Mouse (Mus musculus) olfactory bulb, adult 2 months (tissue): Measurements from ENCODE around the gene Wnt1.

Experiments
- CTCF ChIP-seq: fragments of 200-500 bp; IDR thresholded peaks from 2 replicates; pipeline ENCODE4 v1.5.1; 2012; ENCODE audit warnings: low read depth, mild to moderate bottlenecking, low read length, moderate library complexity; ENCODE audit not compliant: insufficient read depth
- POLR2A ChIP-seq: fragments of 200-500 bp; IDR thresholded peaks from 2 replicates; pipeline ENCODE4 v1.6.1; 2012; ENCODE audit warnings: mild to moderate bottlenecking, low read depth, low read length, moderate library complexity; ENCODE audit not compliant: insufficient read depth

DNA sequence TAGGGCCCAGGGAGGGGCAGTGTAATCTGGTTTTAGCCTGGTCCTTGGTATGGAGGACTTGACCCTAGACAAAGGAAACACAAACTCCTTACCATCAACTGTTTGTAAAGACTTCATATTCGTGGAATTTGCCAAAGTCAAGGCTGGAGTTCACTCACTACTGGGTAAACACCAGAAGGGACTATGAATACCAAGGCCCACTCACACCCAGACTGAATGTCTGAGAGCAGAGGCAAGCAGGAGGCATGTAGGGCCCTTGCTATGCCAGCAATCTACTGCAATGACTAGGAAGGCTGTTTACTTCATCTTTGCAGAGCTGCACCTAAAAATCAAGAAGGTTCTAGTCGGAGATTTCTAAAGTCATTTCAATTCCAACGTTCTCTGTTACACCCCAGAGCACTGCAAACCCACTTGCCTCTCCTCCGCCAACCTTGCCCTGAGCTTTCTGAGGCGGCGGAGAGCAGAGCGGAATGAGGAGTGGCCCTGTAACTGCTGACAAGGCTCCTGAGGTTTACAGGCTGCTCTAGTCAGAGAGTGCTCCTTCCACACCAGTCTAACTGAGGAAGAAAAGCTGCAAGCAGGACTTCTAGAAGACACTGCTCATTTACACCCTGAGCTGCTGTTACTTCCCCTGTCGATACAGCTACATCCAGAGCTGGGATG lies 46.8 kb upstream of the Wnt1 start:
- no peak for TF ChIP-seq CTCF
- no peak for TF ChIP-seq POLR2A
